Mouse (Mus musculus) ES-E14 (cell line): ENCODE results near the gene Shc3. TPM values are rescaled to one million over a fixed set of nuclear protein-coding genes. Genes with fewer than 3 reads are reported as not detected.
A peak's percentile ranks its signal among the peaks of the same experiment; 100 is the strongest.

Source experiments
- DNase-seq: peaks from one replicate; pipeline ENCODE4 v3.0.0-alpha.2; 2013; ENCODE audit warnings: low read depth, low spot score
- H3K27ac ChIP-seq: 2 replicates; pipeline ENCODE4 v1.5.1; 2012; ENCODE audit warnings: low read depth, mild to moderate bottlenecking, low read length, moderate library complexity, mixed read lengths; ENCODE audit not compliant: poor library complexity, insufficient read depth, severe bottlenecking
- H3K36me3 ChIP-seq: 2 replicates; pipeline ENCODE4 v1.6.1; 2012; ENCODE audit warnings: mild to moderate bottlenecking, low read length, moderate library complexity, mixed read lengths; ENCODE audit not compliant: control insufficient read depth, poor library complexity, insufficient read depth, severe bottlenecking
- H3K4me1 ChIP-seq, 2 experiments: fragments of 150-350 bp in 1 of 2; sonication (generic) in 1 of 2; 2 replicates each; pipeline ENCODE4 v1.6.1; 2012; ENCODE audit warnings: low read length in 2 of 2, mild to moderate bottlenecking in 1 of 2, mixed read lengths in 1 of 2; ENCODE audit not compliant: control insufficient read depth in 2 of 2, insufficient read depth in 2 of 2, poor library complexity in 1 of 2
- H3K4me3 ChIP-seq, 2 experiments: fragments of 150-350 bp in 1 of 2; sonication (generic) in 1 of 2; 2 replicates each; pipeline ENCODE4 v1.5.1; 2012; ENCODE audit warnings: low read length in 2 of 2, low read depth in 1 of 2, mild to moderate bottlenecking in 1 of 2, mixed read lengths in 1 of 2; ENCODE audit not compliant: insufficient read depth in 1 of 2, poor library complexity in 1 of 2, severe bottlenecking in 1 of 2
- H3K9ac ChIP-seq: 2 replicates; pipeline ENCODE4 v1.6.1; 2012; ENCODE audit warnings: low read depth, mild to moderate bottlenecking, low read length, mixed read lengths; ENCODE audit not compliant: poor library complexity, insufficient read depth, severe bottlenecking
- H3K9me3 ChIP-seq: fragments of 150-350 bp; sonication (generic); 2 replicates; pipeline ENCODE4 v1.6.1; 2012; ENCODE audit warnings: low read depth, mild to moderate bottlenecking, low read length; ENCODE audit not compliant: control insufficient read depth, insufficient read depth
- CHD2 ChIP-seq: IDR thresholded peaks from 2 replicates; pipeline ENCODE4 v1.6.1; 2014; ENCODE audit warnings: mild to moderate bottlenecking, low read depth, low read length, inconsistent platforms
- HCFC1 ChIP-seq: IDR thresholded peaks from 2 replicates; pipeline ENCODE4 v1.6.1; 2012; ENCODE audit warnings: low read length, inconsistent platforms, borderline replicate concordance; ENCODE audit not compliant: insufficient read depth
- MAFK ChIP-seq: IDR thresholded peaks from 2 replicates; pipeline ENCODE4 v1.6.1; 2014; ENCODE audit warnings: mild to moderate bottlenecking, low read depth, low read length, inconsistent platforms; ENCODE audit not compliant: insufficient read depth
- ZC3H11A ChIP-seq: IDR thresholded peaks from 2 replicates; pipeline ENCODE4 v1.6.1; 2012; ENCODE audit warnings: low read depth, mild to moderate bottlenecking, inconsistent platforms, low read length, borderline replicate concordance
- ZNF384 ChIP-seq: IDR thresholded peaks from 2 replicates; pipeline ENCODE4 v1.6.1; 2012; ENCODE audit warnings: low read depth, low read length, inconsistent platforms
- in situ Hi-C, 2 experiments: fragments of 600-800 bp; cut with MboI; formaldehyde crosslinking; loops; one replicate each; pipeline ENCODE4 v1.15.1; 2025; ENCODE audit warnings: low sequenced_read_pairs in 2 of 2, inconsistent platforms in 1 of 2; ENCODE audit not compliant: unreplicated experiment in 2 of 2
- total RNA-seq: library from RNA; depleted of rRNA; stranded (reverse); fragments of 300-350 nt; gene quantifications from 2 replicates; pipeline ENCODE4 v1.2.3, GENCODE M21; 2012

Gene Shc3
- total RNA-seq, 1 experiment, result 1.4 TPM

GRCm38 (mm10) chr13:51568501-51568901, 718 bp downstream of the Shc3 start:
- H3K27ac ChIP-seq, result no peak overlapping the region
- no peak overlapping the region for H3K9ac ChIP-seq
- DNase-seq, result no peak
- TF ChIP-seq ZNF384, result no peak
- TF ChIP-seq MAFK, result no peak
- TF ChIP-seq HCFC1, result no peak
- no peak for TF ChIP-seq ZC3H11A
- H3K4me3 ChIP-seq, result peak overlapping the region; percentile 22 to 63; a peak in 3 of 4 replicates
- peaks cover 0 to 2% of the 10 kb centered on the region in 2 experiments; a peak in 1 of 4 replicates for H3K4me1 ChIP-seq
- H3K36me3 ChIP-seq, result no peaks in the 10 kb centered on the region
- no peaks in the 10 kb centered on the region for H3K9me3 ChIP-seq
- in situ Hi-C loops, result no loop called here

- TF ChIP-seq ZNF384, result no peak
- TF ChIP-seq ZC3H11A, result no peak
- no peak for TF ChIP-seq HCFC1
- TF ChIP-seq MAFK, result no peak
- TF ChIP-seq CHD2, result no peak
- DNase-seq, result no peak
- H3K36me3 ChIP-seq, result no peaks in the 10 kb centered on the region
- peaks cover 0 to 2% of the 10 kb centered on the region in 2 experiments; a peak in 1 of 4 replicates for H3K4me1 ChIP-seq
- H3K9ac ChIP-seq, result peak overlapping the region; percentile 21
- H3K9me3 ChIP-seq, result no peaks in the 10 kb centered on the region
- H3K4me3 ChIP-seq, result peak overlapping the region; percentile 47 to 54; a peak in 3 of 4 replicates
- no peak overlapping the region for H3K27ac ChIP-seq
- in situ Hi-C loops, result no loop called here
Measured at GRCm38 (mm10) chr13:51567411-51567851, 1.8 kb downstream of the Shc3 start.

GRCm38 (mm10) chr13:51567078-51567395, 2.2 kb downstream of the Shc3 start:
- in situ Hi-C loops, result no loop called here

GRCm38 (mm10) chr13:51566371-51567077, 2.7 kb downstream of the Shc3 start:
- Histone ChIP-seq H3K9ac (no peak overlapping the region), H3K27ac (no peak overlapping the region), H3K4me3 (peak overlapping the region; percentile 47 to 54; a peak in 3 of 4 replicates), H3K4me1 (peaks cover 0 to 2% of the 10 kb centered on the region in 2 experiments; a peak in 1 of 4 replicates), H3K36me3 (no peaks in the 10 kb centered on the region), H3K9me3 (no peaks in the 10 kb centered on the region)
- in situ Hi-C loops, result no loop called here
- no peak for DNase-seq
- TF ChIP-seq HCFC1 (no peak), ZNF384 (no peak), MAFK (no peak), ZC3H11A (no peak), CHD2 (no peak)

More at GRCm38 (mm10) chr13:51567078-51567395, 2.2 kb downstream of the Shc3 start:
- Histone ChIP-seq H3K27ac (no peak overlapping the region), H3K9ac (peak overlapping the region; percentile 21), H3K9me3 (no peaks in the 10 kb centered on the region), H3K4me3 (peak overlapping the region; percentile 47 to 54; a peak in 3 of 4 replicates), H3K36me3 (no peaks in the 10 kb centered on the region), H3K4me1 (peaks cover 0 to 2% of the 10 kb centered on the region in 2 experiments; a peak in 1 of 4 replicates)
- TF ChIP-seq MAFK (no peak), ZNF384 (no peak), CHD2 (no peak), HCFC1 (no peak), ZC3H11A (no peak)
- no peak for DNase-seq
